Mouse (Mus musculus): ENCODE results near the gene Ppdpf. TPM values are rescaled to one million over a fixed set of nuclear protein-coding genes. Genes with fewer than 3 reads are reported as not detected.
"Not testable (repeated sequence)": the region's sequence is repeated elsewhere in the genome, so short reads cannot be mapped to it uniquely, and the experiment has no call there.

Ppdpf gene
- polyA plus RNA-seq, 1 experiment from 2014 or later = 375 TPM

DNA sequence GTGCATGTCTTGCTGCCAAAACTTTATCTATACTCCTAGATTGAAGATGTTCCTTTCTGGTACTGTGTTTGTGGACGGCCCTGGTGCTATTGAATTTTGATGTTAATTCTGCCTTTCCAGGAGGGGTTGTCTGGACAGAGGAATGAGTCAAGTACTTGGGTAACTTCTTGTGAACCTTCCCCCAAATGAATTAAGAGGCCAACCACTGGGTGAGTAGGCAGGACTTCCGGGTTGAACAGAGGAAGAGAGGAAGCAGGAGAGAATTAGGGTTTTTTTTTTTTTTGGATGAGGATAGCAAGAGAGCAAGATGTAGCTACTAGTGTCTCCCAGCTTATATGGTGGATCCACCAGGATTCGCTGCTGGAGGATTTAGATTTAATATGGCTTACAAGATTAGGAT lies 9.0 kb upstream of the Ppdpf start:
- WGBS = 80% methylated on average over 3 of the region's 3 CpGs
- DNase-seq (ENCODE audit: low spot score) = no peak
- no peaks in the 10 kb centered on the region for H3K27me3 ChIP-seq (ENCODE audit: low read depth, poor library complexity, severe bottlenecking)
- no peak overlapping the region for H3K27ac ChIP-seq (replicated peaks)
- no peaks in the 10 kb centered on the region for H3K36me3 ChIP-seq
- H3K9me3 ChIP-seq (replicated peaks) = no peaks in the 10 kb centered on the region
- H3K4me1 ChIP-seq = peaks cover 5% of the 10 kb centered on the region; the same call in 1 of the 2 replicates
- H3K4me3 ChIP-seq = no peak overlapping the region

DNA sequence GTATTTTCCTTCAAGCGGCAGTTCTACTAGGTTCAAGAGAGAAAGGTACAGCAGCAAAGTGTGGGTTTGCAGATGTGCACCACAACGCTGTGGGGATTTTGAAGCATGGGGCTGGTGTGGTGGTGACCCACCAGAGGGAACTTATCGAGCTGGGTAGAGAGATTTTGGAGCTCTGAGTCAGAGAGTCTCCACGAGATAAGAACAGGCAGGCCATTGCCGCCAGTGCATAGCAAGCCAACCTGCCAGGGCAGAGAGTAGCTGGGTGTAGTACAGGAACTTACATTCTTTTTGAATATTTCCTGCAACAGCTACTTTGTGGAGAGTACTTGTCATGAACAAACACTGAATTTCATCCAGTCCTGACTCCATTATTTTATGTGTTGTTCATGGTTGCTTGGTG lies 8.6 kb upstream of the Ppdpf start:
- DNase-seq (ENCODE audit: low spot score) = no peak
- WGBS = 87% methylated on average over 5 of the region's 5 CpGs
- peaks cover 5% of the 10 kb centered on the region; the same call in 1 of the 2 replicates for H3K4me1 ChIP-seq
- no peaks in the 10 kb centered on the region for H3K9me3 ChIP-seq (replicated peaks)
- no peak overlapping the region for H3K27ac ChIP-seq (replicated peaks)
- no peaks in the 10 kb centered on the region for H3K27me3 ChIP-seq (ENCODE audit: low read depth, poor library complexity, severe bottlenecking)
- H3K36me3 ChIP-seq = no peaks in the 10 kb centered on the region
- no peak overlapping the region for H3K4me3 ChIP-seq

DNA sequence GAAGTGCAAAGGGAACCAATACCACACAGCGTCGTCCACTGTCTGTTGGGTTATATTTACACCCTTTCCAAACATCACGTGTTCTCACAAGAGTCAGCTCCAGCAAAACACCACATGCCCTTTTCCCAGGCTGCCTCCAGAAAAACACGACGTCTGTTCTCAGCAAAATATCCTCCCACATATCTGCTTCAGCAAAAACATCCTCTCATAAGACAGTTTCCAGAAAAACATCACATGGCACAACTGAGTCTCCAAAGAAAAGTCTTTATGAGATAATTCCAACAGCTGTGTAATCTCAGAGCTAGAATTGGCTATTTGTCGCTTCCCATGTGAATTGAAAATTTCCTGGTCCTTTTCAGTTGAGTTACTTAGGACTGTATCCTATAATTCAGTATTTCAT lies 6.1 kb upstream of the Ppdpf start:
- DNase-seq (ENCODE audit: low spot score) = no peak
- H3K36me3 ChIP-seq = no peaks in the 10 kb centered on the region
- H3K27me3 ChIP-seq (ENCODE audit: low read depth, poor library complexity, severe bottlenecking) = no peaks in the 10 kb centered on the region
- WGBS = 85% methylated on average over 6 of the region's 6 CpGs
- H3K4me1 ChIP-seq = peaks cover 5% of the 10 kb centered on the region; the same call in 1 of the 2 replicates
- H3K9me3 ChIP-seq (replicated peaks) = no peaks in the 10 kb centered on the region
- no peak overlapping the region for H3K4me3 ChIP-seq
- H3K27ac ChIP-seq (replicated peaks) = no peak overlapping the region

DNA sequence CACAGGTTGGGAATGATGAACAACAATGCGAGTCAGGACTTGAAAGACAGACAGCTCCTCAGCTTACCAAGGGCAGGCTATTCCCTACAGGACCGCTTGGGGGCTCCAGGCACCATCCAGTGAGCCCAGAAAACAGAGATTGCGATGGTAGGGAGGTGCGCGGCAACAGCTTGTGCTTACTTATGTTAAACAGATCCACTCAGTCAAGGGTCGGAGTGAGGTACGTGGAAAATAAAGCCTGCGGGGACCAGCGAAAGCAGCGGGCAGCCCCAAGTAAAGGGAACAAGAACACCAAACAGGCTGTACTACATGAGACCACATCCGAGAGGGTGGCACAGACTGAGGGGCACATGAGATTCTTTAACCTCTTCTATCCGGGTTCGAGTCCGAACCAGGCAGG lies 412 bp upstream of the Ppdpf start:
- no peaks in the 10 kb centered on the region for H3K9me3 ChIP-seq (replicated peaks)
- peaks cover 20% of the 10 kb centered on the region for H3K4me1 ChIP-seq
- no peaks in the 10 kb centered on the region for H3K27me3 ChIP-seq (ENCODE audit: low read depth, poor library complexity, severe bottlenecking)
- peaks cover 18% of the 10 kb centered on the region for H3K36me3 ChIP-seq
- DNase-seq (ENCODE audit: low spot score) = peak; percentile 89
- peak overlapping the region; percentile 98 for H3K27ac ChIP-seq (replicated peaks)
- WGBS = under 1% methylated on average over 14 of the region's 14 CpGs
- peak overlapping the region; percentile 75 for H3K4me3 ChIP-seq

DNA sequence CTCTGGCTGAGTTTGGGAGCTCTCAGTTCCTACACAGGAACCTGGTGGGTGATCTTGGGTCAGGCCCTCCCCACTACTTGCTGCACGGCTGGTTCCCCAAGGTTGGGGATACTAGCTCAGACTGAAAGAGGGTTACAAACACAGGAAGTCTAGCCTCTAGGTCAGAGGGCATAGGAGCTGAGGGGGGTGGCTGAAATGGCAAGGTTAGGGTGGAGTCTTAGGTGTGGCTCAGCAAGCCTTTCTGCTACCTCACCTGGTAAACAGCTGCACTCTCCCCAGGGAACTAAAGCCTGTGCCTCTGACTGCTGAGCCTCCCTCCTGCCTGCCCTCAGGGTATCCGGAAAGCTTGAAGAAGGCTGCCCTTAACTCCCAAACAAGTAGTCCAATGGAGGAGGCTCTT lies 1.6 kb downstream of the Ppdpf start:
- Histone ChIP-seq H3K9me3 (replicated peaks) (no peaks in the 10 kb centered on the region), H3K27me3 (ENCODE audit: low read depth, poor library complexity, severe bottlenecking) (no peaks in the 10 kb centered on the region), H3K4me1 (peaks cover 20% of the 10 kb centered on the region), H3K36me3 (peaks cover 18% of the 10 kb centered on the region), H3K27ac (replicated peaks) (peak overlapping the region; percentile 98), H3K4me3 (peak overlapping the region; percentile 75)
- no peak for DNase-seq (ENCODE audit: low spot score)
- WGBS = 55% methylated on average over 2 of the region's 2 CpGs

DNA sequence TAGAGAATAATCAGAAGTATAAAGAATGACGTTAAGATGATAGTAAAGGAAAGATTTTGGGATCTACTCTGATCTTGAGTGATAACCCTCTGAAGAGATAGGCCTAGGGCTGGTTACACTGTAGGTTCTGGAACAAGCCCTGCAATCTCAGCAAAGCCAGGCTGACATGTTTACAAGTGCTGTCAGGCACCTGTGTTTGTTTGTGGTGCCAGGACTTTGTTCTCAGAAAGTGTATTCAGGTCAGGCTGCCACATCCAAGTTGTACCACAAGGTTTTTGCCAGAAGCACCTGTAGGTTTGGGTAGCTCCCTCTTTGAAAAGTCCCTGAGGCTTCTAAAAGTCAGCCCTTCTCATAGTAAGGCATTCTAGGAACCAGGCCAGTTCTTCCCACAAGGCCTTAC lies 2.3 kb downstream of the Ppdpf start:
- no peaks in the 10 kb centered on the region for H3K27me3 ChIP-seq (ENCODE audit: low read depth, poor library complexity, severe bottlenecking)
- 98% methylated on average over 1 of the region's 1 CpGs for WGBS

DNA sequence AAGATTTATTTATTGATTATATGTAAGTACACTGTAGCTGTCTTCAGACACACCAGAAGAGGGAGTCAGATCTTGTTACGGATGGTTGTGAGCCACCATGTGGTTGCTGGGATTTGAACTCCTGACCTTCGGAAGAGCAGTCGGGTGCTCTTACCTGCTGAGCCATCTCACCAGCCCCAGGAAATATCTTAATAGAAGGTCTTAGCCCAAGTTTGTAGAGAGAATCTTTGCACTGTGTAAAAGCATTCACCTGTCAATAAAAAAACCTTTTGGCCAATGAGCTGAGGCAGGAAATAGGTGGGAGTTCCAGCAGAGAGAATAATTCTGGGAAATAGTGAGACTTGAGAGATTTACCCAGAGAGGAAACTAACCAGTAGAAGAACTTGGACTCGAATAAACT lies 4.3 kb downstream of the Ppdpf start:
- WGBS = 81% methylated on average over 4 of the region's 4 CpGs

More for the DNA sequence above, 2.3 kb downstream of the Ppdpf start:
- Histone ChIP-seq H3K27ac (replicated peaks) (0 out of 2 replicates have a peak overlapping the region, but pooled peaks have one; percentile 98), H3K9me3 (replicated peaks) (no peaks in the 10 kb centered on the region), H3K36me3 (peaks cover 18% of the 10 kb centered on the region), H3K4me3 (0 out of 2 replicates have a peak overlapping the region, but pooled peaks have one; percentile 75), H3K4me1 (peaks cover 20% of the 10 kb centered on the region)
- DNase-seq (ENCODE audit: low spot score) = no peak

DNA sequence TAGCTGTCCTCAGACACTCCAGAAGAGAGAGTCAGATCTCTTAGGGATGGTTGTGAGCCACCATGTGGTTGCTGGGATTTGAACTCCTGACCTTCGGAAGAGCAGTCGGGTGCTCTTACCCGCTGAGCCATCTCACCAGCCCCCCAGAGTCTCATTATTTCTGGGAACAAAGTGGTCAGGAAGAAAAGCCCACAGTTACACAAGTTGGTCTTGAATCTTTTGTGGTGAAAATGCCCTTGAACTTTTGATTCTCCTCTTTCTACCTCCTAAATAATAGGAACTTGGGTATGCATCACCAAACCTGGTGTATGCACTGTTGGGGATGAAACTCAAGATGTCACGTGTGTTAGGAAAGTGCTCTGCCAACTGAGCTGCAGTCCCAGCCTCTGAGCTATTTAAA lies 4.9 kb downstream of the Ppdpf start:
- DNase-seq (ENCODE audit: low spot score) = no peak

More for the DNA sequence above, 4.3 kb downstream of the Ppdpf start:
- H3K36me3 ChIP-seq = peaks cover 18% of the 10 kb centered on the region
- H3K9me3 ChIP-seq (replicated peaks); H3K27me3 ChIP-seq (ENCODE audit: low read depth, poor library complexity, severe bottlenecking); DNase-seq (ENCODE audit: low spot score); H3K4me3 ChIP-seq; H3K27ac ChIP-seq (replicated peaks): not testable (repeated sequence)
- H3K4me1 ChIP-seq = peaks cover 16% of the 10 kb centered on the region

DNA sequence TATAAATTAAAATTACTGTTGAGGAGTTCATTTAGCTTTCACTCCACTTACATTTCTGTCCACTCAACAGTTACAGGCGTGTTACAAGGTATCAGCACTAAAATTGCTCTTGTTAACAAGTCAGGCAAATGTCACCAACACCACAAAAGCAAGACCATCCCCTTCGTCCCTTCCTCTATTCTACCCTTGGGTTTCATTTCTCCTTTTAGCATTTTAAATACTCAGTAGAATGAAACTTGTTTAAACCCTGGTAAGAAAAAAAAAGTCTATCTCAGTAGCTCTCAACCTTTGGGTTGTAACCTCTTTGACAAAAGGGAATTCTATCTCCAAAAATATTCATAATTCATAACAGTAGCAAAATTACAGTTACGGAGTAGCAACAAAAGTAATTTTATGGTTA lies 6.0 kb downstream of the Ppdpf start:
- Histone ChIP-seq H3K27ac (replicated peaks) (no peak overlapping the region), H3K4me1 (peaks cover 10% of the 10 kb centered on the region), H3K27me3 (ENCODE audit: low read depth, poor library complexity, severe bottlenecking) (no peaks in the 10 kb centered on the region), H3K4me3 (no peak overlapping the region), H3K36me3 (peaks cover 18% of the 10 kb centered on the region), H3K9me3 (replicated peaks) (no peaks in the 10 kb centered on the region)
- DNase-seq (ENCODE audit: low spot score) = no peak
- WGBS = 84% methylated on average over 3 of the region's 3 CpGs

More for the DNA sequence above, 4.9 kb downstream of the Ppdpf start:
- Histone ChIP-seq H3K27ac (replicated peaks) (no peak overlapping the region), H3K27me3 (ENCODE audit: low read depth, poor library complexity, severe bottlenecking) (no peaks in the 10 kb centered on the region), H3K9me3 (replicated peaks) (no peaks in the 10 kb centered on the region), H3K36me3 (peaks cover 18% of the 10 kb centered on the region), H3K4me1 (peaks cover 11% of the 10 kb centered on the region), H3K4me3 (no peak overlapping the region)
- 67% methylated on average over 4 of the region's 4 CpGs for WGBS

DNA sequence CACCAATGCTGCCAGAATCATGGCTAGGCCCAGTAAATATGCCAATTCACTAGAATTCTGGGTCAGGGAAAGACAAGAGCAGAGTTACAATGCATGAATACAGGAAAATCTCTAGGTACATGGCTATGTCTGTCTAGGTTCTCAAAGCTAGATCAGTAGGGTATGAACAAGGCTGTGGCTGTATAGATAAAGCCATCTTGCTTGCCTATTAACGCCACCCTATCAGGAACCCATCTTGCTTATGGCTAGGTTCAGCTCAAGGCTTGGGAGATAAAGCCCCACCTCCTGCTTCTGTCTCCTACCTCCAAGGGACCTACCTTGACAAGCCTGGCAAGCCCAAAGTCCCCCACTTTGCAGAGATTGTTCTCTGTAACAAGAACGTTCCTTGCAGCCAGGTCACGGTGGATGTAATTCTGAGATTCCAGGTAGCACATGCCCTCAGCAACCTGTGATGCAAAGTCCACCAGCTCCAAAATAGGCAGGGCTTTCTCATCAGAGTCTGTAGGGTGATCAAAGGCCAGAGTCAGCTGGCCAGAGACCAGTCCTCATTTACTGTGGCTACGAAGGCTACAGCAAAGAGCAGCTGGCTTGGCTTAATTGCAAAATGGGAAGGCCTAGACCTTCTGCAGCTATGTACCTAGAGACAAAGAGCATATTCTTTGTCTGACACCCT lies 9.7 kb downstream of the Ppdpf start:
- Histone ChIP-seq H3K4me3 (no peak overlapping the region), H3K27me3 (ENCODE audit: low read depth, poor library complexity, severe bottlenecking) (no peaks in the 10 kb centered on the region), H3K27ac (replicated peaks) (no peak overlapping the region), H3K4me1 (no peaks in the 10 kb centered on the region), H3K9me3 (replicated peaks) (no peaks in the 10 kb centered on the region), H3K36me3 (no peaks in the 10 kb centered on the region)
- DNase-seq (ENCODE audit: low spot score) = no peak
- WGBS = 92% methylated on average over 4 of the region's 4 CpGs

DNA sequence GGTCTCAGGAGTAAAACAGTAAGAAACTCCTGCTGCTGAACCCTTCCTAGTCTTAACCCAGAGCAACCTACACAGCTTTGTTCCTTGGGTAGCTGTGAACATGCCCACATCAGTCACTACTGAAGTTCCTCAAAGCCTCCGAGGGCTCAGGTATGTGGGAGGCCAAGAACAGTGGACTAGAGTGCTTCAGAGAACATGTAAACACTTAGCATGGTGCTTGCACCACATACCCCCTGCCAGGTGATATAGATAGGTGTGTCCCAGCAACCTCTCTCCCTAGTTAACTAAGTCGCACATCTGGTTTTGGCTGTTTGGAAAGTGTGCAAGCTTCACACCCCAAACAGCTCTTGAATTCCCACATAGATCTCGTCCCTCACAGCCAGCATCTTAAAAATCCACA lies 14.6 kb downstream of the Ppdpf start:
- 88% methylated on average over 3 of the region's 3 CpGs for WGBS
- no peak overlapping the region for H3K27ac ChIP-seq (replicated peaks)
- no peak for DNase-seq (ENCODE audit: low spot score)
- H3K27me3 ChIP-seq (ENCODE audit: low read depth, poor library complexity, severe bottlenecking) = no peaks in the 10 kb centered on the region
- no peaks in the 10 kb centered on the region for H3K9me3 ChIP-seq (replicated peaks)
- H3K4me1 ChIP-seq = no peaks in the 10 kb centered on the region
- H3K4me3 ChIP-seq = no peak overlapping the region
- H3K36me3 ChIP-seq = no peaks in the 10 kb centered on the region

DNA sequence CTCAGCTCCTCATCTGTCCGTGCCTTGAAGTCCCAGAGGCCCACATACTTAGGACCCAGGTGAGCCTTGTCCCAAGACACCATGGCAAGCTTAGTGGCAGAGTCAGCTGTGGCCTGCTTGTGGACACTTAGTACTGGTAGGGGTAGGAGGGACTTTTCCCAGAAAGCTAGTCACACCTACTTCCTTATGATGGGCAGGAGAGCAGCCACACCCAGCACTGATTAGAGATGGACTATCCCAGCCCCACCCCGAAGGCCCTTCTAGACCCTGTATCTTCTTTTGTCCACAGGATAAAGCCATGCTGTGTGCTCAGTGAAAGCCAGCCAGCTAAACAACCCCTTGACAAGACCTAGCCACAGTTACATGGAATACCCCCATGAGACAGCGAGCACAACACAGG lies 15.4 kb downstream of the Ppdpf start, which contains the start of gene Ptk6:
Gene Ptk6 (minus strand): TSS at position 368 of the 400 bp plus-strand sequence.
- 88% methylated on average over 3 of the region's 3 CpGs for WGBS

DNA sequence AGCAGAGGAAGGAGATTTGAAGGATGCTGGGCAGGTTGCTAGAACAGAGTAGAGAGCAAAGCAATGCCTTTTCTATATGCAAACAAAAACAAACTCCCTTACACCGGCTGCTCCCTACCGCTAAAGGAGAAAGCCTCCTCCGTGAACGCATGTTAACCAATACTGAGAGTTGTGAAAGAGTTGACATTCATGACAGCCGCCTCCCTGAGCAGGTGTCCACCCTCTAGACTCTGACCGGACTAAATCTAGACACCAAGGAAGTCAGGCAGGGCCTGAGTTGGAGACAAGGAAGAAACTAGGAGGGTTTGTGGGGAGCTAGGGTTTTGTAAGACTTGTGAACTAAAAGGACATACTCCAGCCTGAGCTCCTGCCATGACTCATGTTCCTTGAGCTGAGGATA lies 15.8 kb downstream of the Ppdpf start:
- H3K4me1 ChIP-seq = no peaks in the 10 kb centered on the region
- DNase-seq (ENCODE audit: low spot score) = no peak
- no peaks in the 10 kb centered on the region for H3K27me3 ChIP-seq (ENCODE audit: low read depth, poor library complexity, severe bottlenecking)
- 80% methylated on average over 6 of the region's 6 CpGs for WGBS
- no peak overlapping the region for H3K27ac ChIP-seq (replicated peaks)
- H3K36me3 ChIP-seq = no peaks in the 10 kb centered on the region
- no peaks in the 10 kb centered on the region for H3K9me3 ChIP-seq (replicated peaks)
- no peak overlapping the region for H3K4me3 ChIP-seq

More for the DNA sequence above, 15.4 kb downstream of the Ppdpf start, which contains the start of gene Ptk6:
- no peaks in the 10 kb centered on the region for H3K4me1 ChIP-seq
- no peaks in the 10 kb centered on the region for H3K36me3 ChIP-seq
- no peaks in the 10 kb centered on the region for H3K27me3 ChIP-seq (ENCODE audit: low read depth, poor library complexity, severe bottlenecking)
- no peak within 1 kb of the TSS for H3K4me3 ChIP-seq
- no peak for DNase-seq (ENCODE audit: low spot score)
- no peak within 1 kb of the TSS for H3K27ac ChIP-seq (replicated peaks)
- H3K9me3 ChIP-seq (replicated peaks) = no peaks in the 10 kb centered on the region

All from midbrain, embryonic 10.5 days (tissue).